ENCODE assay signal across 23 mouse cellular contexts in genomic region chr3:59063431-59063830, GRCm38 (mm10). TPM values are rescaled to one million over a fixed set of nuclear protein-coding genes. Genes with fewer than 3 reads are reported as not detected.
DNase-seq lines count a peak whose midpoint lies in the region; ATAC-seq and TF ChIP-seq lines count a peak whose summit lies in the region.
"Had no signal": no experiment of that assay in that cellular context is flagged by ENCODE, and none has a peak within 500 bp of the region (broad histone marks: within the 10 kb centered on the region; RNA-seq: fewer than 3 reads in every experiment).

No protein-coding gene starts in this region.

- no peak for TF ChIP-seq CTCF in MEL (IDR thresholded peaks at IDR 0.05 in 2 of 3, conservative IDR thresholded peaks at IDR 0.05 in 1 of 3; ENCODE audit: control insufficient read depth in 1 of 3, insufficient read depth in 1 of 3, low read depth in 2 of 3, low read length in 3 of 3, poor library complexity in 1 of 3, severe bottlenecking in 1 of 3)
- no peak for TF ChIP-seq CTCF in intestine, postnatal 0 days (IDR thresholded peaks at IDR 0.05; ENCODE audit: low read depth)
- TF ChIP-seq CTCF in liver, postnatal 0 days (IDR thresholded peaks at IDR 0.05; ENCODE audit: low read depth) = no peak

- no peak overlapping the region for H3K9ac ChIP-seq in MEL (ENCODE audit: control insufficient read depth, low read depth, low read length, poor library complexity, severe bottlenecking)
- no peak overlapping the region for H3K9ac ChIP-seq in intestine, postnatal 0 days (ENCODE audit: low read depth, low read length)
- no peak overlapping the region for H3K9ac ChIP-seq in liver, embryonic 13.5 days
- no peak overlapping the region for H3K9ac ChIP-seq in liver, postnatal 0 days (replicated peaks)
- H3K9ac ChIP-seq: embryonic facial prominence, embryonic 13.5 days; forebrain, embryonic 13.5 days; forebrain, postnatal 0 days; heart, embryonic 15.5 days; hindbrain, embryonic 15.5 days had no signal

- TF ChIP-seq EP300 in MEL (IDR thresholded peaks at IDR 0.05; ENCODE audit: low read depth in 1 of 2, low read length in 2 of 2) = 0 out of 4 replicates have a peak, but pooled peaks of 1 of the 2 experiments have one; percentile 42
- TF ChIP-seq EP300 in liver, postnatal 0 days (IDR thresholded peaks at IDR 0.05; ENCODE audit: low read depth) = peak; percentile 17; the same call in 1 of the 2 replicates

- DNase-seq in MEL (ENCODE audit: low read depth, low spot score) = peak; percentile 50
- no peak for DNase-seq in liver, embryonic 13.5 days
- no peak for DNase-seq in liver, postnatal 0 days
- no peak for DNase-seq in retina, postnatal 1 day
- DNase-seq in lung, postnatal 25 days (ENCODE audit: low spot score) = no peak
- no peak for DNase-seq in cerebellum, postnatal 14 days
- DNase-seq: adrenal gland, postnatal 10 days; cerebellum, adult 11-12 months; cerebellum, adult 9-10 months; cerebellum, postnatal 36 days; forebrain, postnatal 0 days; gastrocnemius, postnatal 14 days; heart, adult 2 months; heart, postnatal 14 days had no signal

- TF ChIP-seq RAD21 in MEL (IDR thresholded peaks at IDR 0.05; ENCODE audit: low read depth, low read length) = no peak

- no peak overlapping the region for H3K4me3 ChIP-seq in MEL (ENCODE audit: control insufficient read depth in 1 of 2, insufficient read depth in 1 of 2, low read depth in 2 of 2, low read length in 2 of 2)
- H3K4me3 ChIP-seq in intestine, postnatal 0 days (ENCODE audit: low read depth, low read length) = no peak overlapping the region
- no peak overlapping the region for H3K4me3 ChIP-seq in liver, embryonic 13.5 days (replicated peaks)
- no peak overlapping the region for H3K4me3 ChIP-seq in liver, postnatal 0 days (ENCODE audit: low read depth, low read length)
- H3K4me3 ChIP-seq: embryonic facial prominence, embryonic 13.5 days; forebrain, embryonic 13.5 days; heart, adult 2 months; heart, embryonic 15.5 days; hindbrain, embryonic 10.5 days; hindbrain, embryonic 15.5 days had no signal

- H3K36me3 ChIP-seq in MEL (ENCODE audit: control insufficient read depth in 1 of 2, insufficient read depth in 2 of 2, low read length in 2 of 2) = peaks cover 0 to 8% of the 10 kb centered on the region in 2 experiments; a peak in 2 of 4 replicates
- H3K36me3 ChIP-seq in intestine, postnatal 0 days (ENCODE audit: control insufficient read depth, insufficient read depth) = no peaks in the 10 kb centered on the region
- H3K36me3 ChIP-seq in liver, embryonic 13.5 days = no peaks in the 10 kb centered on the region
- no peaks in the 10 kb centered on the region for H3K36me3 ChIP-seq in liver, postnatal 0 days (replicated peaks; ENCODE audit: insufficient read depth, low read length)
- H3K36me3 ChIP-seq: embryonic facial prominence, embryonic 13.5 days; G1E; heart, embryonic 15.5 days; hindbrain, embryonic 15.5 days had no signal

- H3K4me2 ChIP-seq in intestine, postnatal 0 days (replicated peaks; ENCODE audit: low read depth) = no peak overlapping the region
- H3K4me2 ChIP-seq in liver, embryonic 13.5 days = no peak overlapping the region
- H3K4me2 ChIP-seq in liver, postnatal 0 days (ENCODE audit: low read depth, low read length) = no peak overlapping the region
- H3K4me2 ChIP-seq: embryonic facial prominence, embryonic 13.5 days; forebrain, embryonic 13.5 days; heart, embryonic 11.5 days; heart, embryonic 15.5 days; hindbrain, embryonic 15.5 days had no signal

- peaks cover 5 to 22% of the 10 kb centered on the region in 2 experiments; a peak in 2 of 4 replicates for H3K4me1 ChIP-seq in MEL (ENCODE audit: control insufficient read depth in 1 of 2, insufficient read depth in 2 of 2, low read length in 2 of 2)
- H3K4me1 ChIP-seq in intestine, postnatal 0 days (replicated peaks; ENCODE audit: control insufficient read depth, insufficient read depth, low read length) = no peaks in the 10 kb centered on the region
- H3K4me1 ChIP-seq in liver, embryonic 13.5 days (replicated peaks) = peaks cover 53% of the 10 kb centered on the region
- peaks cover 2% of the 10 kb centered on the region for H3K4me1 ChIP-seq in liver, postnatal 0 days (ENCODE audit: insufficient read depth)

- H3K27me3 ChIP-seq in MEL (ENCODE audit: control insufficient read depth in 1 of 2, insufficient read depth in 2 of 2, low read length in 2 of 2) = no peaks in the 10 kb centered on the region
- H3K27me3 ChIP-seq in intestine, postnatal 0 days (replicated peaks; ENCODE audit: control insufficient read depth, insufficient read depth, low read length) = no peaks in the 10 kb centered on the region
- H3K27me3 ChIP-seq in liver, embryonic 13.5 days = no peaks in the 10 kb centered on the region
- no peaks in the 10 kb centered on the region for H3K27me3 ChIP-seq in liver, postnatal 0 days (ENCODE audit: insufficient read depth, low read length)
- H3K27me3 ChIP-seq: embryonic facial prominence, embryonic 13.5 days; forebrain, embryonic 13.5 days; heart, embryonic 15.5 days; hindbrain, embryonic 15.5 days had no signal

- H3K79me2 ChIP-seq in MEL (ENCODE audit: control insufficient read depth, insufficient read depth, low read length, poor library complexity) = no peaks in the 10 kb centered on the region

- WGBS in intestine, postnatal 0 days = 48% methylated on average over 4 of the region's 4 CpGs
- 16% methylated on average over 4 of the region's 4 CpGs for WGBS in liver, embryonic 13.5 days (ENCODE audit: insufficient replicate concordance)
- WGBS in liver, postnatal 0 days (ENCODE audit: insufficient replicate concordance) = 51% methylated on average over 4 of the region's 4 CpGs

- no peak for TF ChIP-seq POLR2A in MEL (IDR thresholded peaks at IDR 0.05; ENCODE audit: control insufficient read depth in 1 of 2, insufficient read depth in 1 of 2, low read depth in 1 of 2, low read length in 2 of 2, poor library complexity in 1 of 2)

- ATAC-seq in intestine, postnatal 0 days = peak; percentile 95
- peak; percentile 71 for ATAC-seq in liver, embryonic 13.5 days (ENCODE audit: low read depth)
- ATAC-seq in liver, postnatal 0 days = no peak
- ATAC-seq in CD4-positive, CD25-positive, alpha-beta regulatory T cell, adult 4 months = no peak
- ATAC-seq: forebrain, embryonic 13.5 days; forebrain, postnatal 0 days had no signal

- H3K27ac ChIP-seq in MEL (ENCODE audit: control insufficient read depth, low read depth, low read length) = no peak overlapping the region
- H3K27ac ChIP-seq in intestine, postnatal 0 days (ENCODE audit: low read depth, low read length) = no peak overlapping the region
- H3K27ac ChIP-seq in liver, embryonic 13.5 days = no peak overlapping the region
- no peak overlapping the region for H3K27ac ChIP-seq in liver, postnatal 0 days (ENCODE audit: low read depth)
- H3K27ac ChIP-seq: embryonic facial prominence, embryonic 13.5 days; forebrain, embryonic 13.5 days; heart, adult 2 months; heart, embryonic 15.5 days; hindbrain, embryonic 10.5 days; hindbrain, embryonic 15.5 days had no signal

- no peaks in the 10 kb centered on the region for H3K9me3 ChIP-seq in MEL (replicated peaks; ENCODE audit: insufficient read depth, low read length)
- H3K9me3 ChIP-seq in intestine, postnatal 0 days (ENCODE audit: control insufficient read depth) = no peaks in the 10 kb centered on the region
- H3K9me3 ChIP-seq in liver, embryonic 13.5 days (replicated peaks) = no peaks in the 10 kb centered on the region
- H3K9me3 ChIP-seq in liver, postnatal 0 days (ENCODE audit: low read length) = no peaks in the 10 kb centered on the region
- H3K9me3 ChIP-seq: embryonic facial prominence, embryonic 13.5 days; forebrain, embryonic 13.5 days; G1E; heart, embryonic 15.5 days; hindbrain, embryonic 10.5 days; hindbrain, embryonic 15.5 days had no signal

TF ChIP-seq in MEL, 35 proteins besides CTCF, POLR2A, EP300 and RAD21:
- TF ChIP-seq GATA1 (IDR thresholded peaks at IDR 0.05; ENCODE audit: low read depth, low read length) (0 out of 2 replicates have a peak, but pooled peaks have one; percentile 14), E2F4 (IDR thresholded peaks at IDR 0.05; ENCODE audit: borderline replicate concordance, low read depth, low read length) (no peak)

RNA-seq across cellular contexts. Expression of gene Gpr171, which starts 38.2 kb away (rescaled TPM):
- total RNA-seq in MEL (2012; rRNA removed) = not detected in 2 replicates
- polyA plus RNA-seq in MEL (2012; ENCODE audit: insufficient read depth in 1 of 2, insufficient read length in 2 of 2, low read depth in 1 of 2, low replicate concordance in 2 of 2, missing spikeins in 1 of 2) = not detected
- 0.51 and 0.57 TPM in 2 replicates for polyA plus RNA-seq in intestine, postnatal 0 days (2015; fragmentation: Nextera tagmentation; extraction: Ambion mirVana)
- 1.3 and 1.5 TPM in 2 replicates for polyA plus RNA-seq in liver, embryonic 13.5 days (2015; fragmentation: Nextera tagmentation; extraction: Ambion mirVana)
- polyA plus RNA-seq in liver, postnatal 0 days (2015; fragmentation: Nextera tagmentation; extraction: Ambion mirVana) = 2.0 and 2.1 TPM in 2 replicates
- polyA plus RNA-seq in CD4-positive, CD25-positive, alpha-beta regulatory T cell, adult 4 months (2017; shearing (Covaris generic)) = 10 to 100 TPM; 37.2 to 38.7 TPM
- total RNA-seq: forebrain, postnatal 0 days; gastrocnemius, postnatal 14 days had no signal
- polyA plus RNA-seq: G1E had no signal

RNA-seq across cellular contexts. Expression of gene Med12l, which starts 57.8 kb away (rescaled TPM):
- total RNA-seq in MEL (2012; rRNA removed) = under 0.01 TPM in 1 of 2 replicates, not detected in the other
- polyA plus RNA-seq in MEL (2012; ENCODE audit: insufficient read depth in 1 of 2, insufficient read length in 2 of 2, low read depth in 1 of 2, low replicate concordance in 2 of 2, missing spikeins in 1 of 2) = under 1 TPM in 1 of 2 experiments, not detected in 1; 0.03 TPM
- polyA plus RNA-seq in intestine, postnatal 0 days (2015; fragmentation: Nextera tagmentation; extraction: Ambion mirVana) = 0.42 TPM in 2 replicates
- 0.69 and 1.0 TPM in 2 replicates for polyA plus RNA-seq in liver, embryonic 13.5 days (2015; fragmentation: Nextera tagmentation; extraction: Ambion mirVana)
- polyA plus RNA-seq in liver, postnatal 0 days (2015; fragmentation: Nextera tagmentation; extraction: Ambion mirVana) = 0.52 and 0.67 TPM in 2 replicates
- polyA plus RNA-seq in CD4-positive, CD25-positive, alpha-beta regulatory T cell, adult 4 months (2017; shearing (Covaris generic)) = under 1 TPM; 0.50 to 0.61 TPM
- polyA plus RNA-seq: G1E had no signal

Comparison
In these comparisons a context has a peak if more than half of its experiments do, and no peak if none do; other contexts are left out.
1. ATAC-seq: peak in intestine, postnatal 0 days (single experiment) and liver, embryonic 13.5 days (single experiment); none in liver, postnatal 0 days (single experiment) and CD4-positive, CD25-positive, alpha-beta regulatory T cell, adult 4 months (single experiment).
2. RNA of gene Gpr171, which starts 38.2 kb away (polyA plus RNA-seq): 37.2 to 38.7 TPM in CD4-positive, CD25-positive, alpha-beta regulatory T cell, adult 4 months; 2.0 to 2.1 TPM in liver, postnatal 0 days, 1.3 to 1.5 TPM in liver, embryonic 13.5 days, 0.51 to 0.57 TPM in intestine, postnatal 0 days and not detected in MEL; every median in the first group is over 10 times any median in the second.